Mouse (Mus musculus) sigmoid colon, adult 10 weeks (tissue): Measurements from ENCODE around the gene Rhbdd2. TPM values are rescaled to one million over a fixed set of nuclear protein-coding genes. Genes with fewer than 3 reads are reported as not detected.

Source experiments
- polyA plus RNA-seq: library from polyadenylated mRNA; stranded (reverse); fragments of 350-450 nt; fragmentation: Illumina TruSeq; extraction: RNeasy Lipid Tissue Mini Kit (QIAGEN cat#74804); gene quantifications from one replicate; pipeline ENCODE4 v1.2.3, GENCODE M21; 2014; ENCODE audit warnings: low read depth, low replicate concordance

Rhbdd2 gene
- polyA plus RNA-seq: 8.6 TPM

DNA sequence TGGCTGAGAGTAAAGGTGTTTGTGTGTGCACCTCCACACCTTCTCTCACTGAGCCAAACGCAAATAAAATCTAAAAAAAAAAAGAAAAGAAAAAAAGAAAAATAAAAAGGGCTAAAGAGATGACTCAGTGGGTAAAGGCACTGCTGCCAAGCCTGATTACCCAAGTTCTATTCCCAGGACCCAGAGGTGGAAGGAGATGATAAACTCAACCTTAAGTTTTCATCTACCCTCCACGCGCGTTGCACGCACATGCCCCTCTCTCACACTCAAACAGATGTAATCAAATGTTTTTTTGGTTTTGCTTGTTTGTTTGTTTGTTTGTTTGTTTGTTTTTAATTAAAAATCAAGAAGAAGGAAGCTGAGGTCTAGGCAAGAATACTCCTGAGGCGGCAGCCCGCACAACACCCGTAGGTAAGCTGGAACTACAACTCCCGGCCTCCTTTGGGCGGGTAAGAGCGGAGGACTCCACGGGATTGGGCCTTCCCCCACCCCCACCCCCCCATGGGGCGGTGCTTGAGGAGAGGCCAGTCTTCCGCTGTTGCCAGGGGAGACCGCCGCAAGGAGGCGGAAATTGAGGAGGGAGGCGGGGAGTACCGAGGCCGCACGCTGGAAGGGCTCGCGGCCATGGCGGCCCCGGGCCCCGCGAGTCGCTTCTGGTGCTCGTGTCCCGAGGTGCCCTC lies at the start of gene Rhbdd2:
TSS of gene Rhbdd2 (plus strand) at position 502 of the 680 bp plus-strand sequence.

DNA sequence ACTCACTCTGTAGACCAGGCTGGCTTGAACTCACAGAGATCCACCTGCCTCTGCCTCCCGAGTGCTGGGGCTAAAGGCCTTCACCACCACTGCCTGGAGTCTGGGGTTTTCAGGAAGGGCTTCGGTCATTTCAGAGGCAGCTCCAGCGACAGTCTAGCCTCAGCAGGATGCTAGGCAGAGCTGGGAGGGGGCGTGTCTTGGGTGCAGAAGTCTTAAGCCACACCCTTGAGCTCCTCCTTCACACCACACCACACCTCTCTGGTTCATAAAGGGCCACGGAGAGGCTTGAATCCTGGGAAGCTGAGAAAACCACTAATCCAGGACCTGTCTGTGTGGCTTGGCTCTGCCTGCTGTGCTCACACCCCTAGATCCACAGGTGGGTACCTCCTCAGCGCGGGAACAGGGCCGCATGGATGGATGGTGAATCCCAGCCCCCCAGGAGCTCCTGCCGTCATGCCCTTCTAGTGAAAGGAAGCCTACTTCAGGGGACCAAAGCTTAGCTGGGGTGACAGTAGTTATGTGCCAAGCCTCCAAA lies 37.4 kb downstream of the Rhbdd2 start, which contains the start of gene Por:
TSS of gene Por (plus strand) at position 293 of the 535 bp plus-strand sequence.

Other genes with a start within 250 kb of the Rhbdd2 start
- 3.0 TPM for gene Pom121, start 238.1 kb upstream of the Rhbdd2 start, polyA plus RNA-seq
- 5.2 TPM for gene Hip1, start 87.5 kb upstream of the Rhbdd2 start, polyA plus RNA-seq
- gene Ccl26, start 69.0 kb upstream of the Rhbdd2 start, polyA plus RNA-seq: not detected
- 0.69 TPM for gene Ccl24, start 59.6 kb upstream of the Rhbdd2 start, polyA plus RNA-seq
- gene Por, start 37.4 kb downstream of the Rhbdd2 start, polyA plus RNA-seq: 25.8 TPM
- 4.8 TPM for gene Tmem120a, start 111.8 kb downstream of the Rhbdd2 start, polyA plus RNA-seq
- gene Styxl1, start 145.8 kb downstream of the Rhbdd2 start, polyA plus RNA-seq: not detected
- gene Mdh2, start 145.9 kb downstream of the Rhbdd2 start, polyA plus RNA-seq: 35.4 TPM
- gene Srrm3, start 174.3 kb downstream of the Rhbdd2 start, polyA plus RNA-seq: not detected